Mouse (Mus musculus): ENCODE data around the gene Psmc4. TPM values are rescaled to one million over a fixed set of nuclear protein-coding genes. Genes with fewer than 3 reads are reported as not detected.

Gene Psmc4
- total RNA-seq, 1 experiment: 287 TPM

DNA sequence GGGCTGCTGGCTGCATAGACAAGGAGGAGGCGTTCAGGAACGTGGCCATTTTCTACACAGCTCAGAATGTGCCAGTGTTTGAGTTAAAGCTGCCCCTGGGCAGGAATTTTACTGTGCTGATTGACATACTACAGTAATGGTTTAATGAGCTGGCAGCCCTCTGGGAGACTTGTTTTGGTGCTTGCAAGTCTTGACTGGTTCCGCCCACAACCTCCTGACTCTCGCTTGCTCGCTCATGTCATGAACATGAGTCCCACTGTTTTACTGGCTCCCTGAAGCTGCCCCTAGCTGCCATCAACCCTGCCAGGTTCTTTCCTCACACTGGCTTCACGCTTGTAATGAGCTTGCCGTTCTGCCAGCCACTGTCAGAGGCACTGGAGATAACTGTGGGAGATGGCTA lies 34.3 kb upstream of the Psmc4 start:
- in situ Hi-C loops (cut with MboI; ENCODE audit: low sequenced_read_pairs in 2 of 2, unreplicated experiment in 2 of 2): no loop called here

DNA sequence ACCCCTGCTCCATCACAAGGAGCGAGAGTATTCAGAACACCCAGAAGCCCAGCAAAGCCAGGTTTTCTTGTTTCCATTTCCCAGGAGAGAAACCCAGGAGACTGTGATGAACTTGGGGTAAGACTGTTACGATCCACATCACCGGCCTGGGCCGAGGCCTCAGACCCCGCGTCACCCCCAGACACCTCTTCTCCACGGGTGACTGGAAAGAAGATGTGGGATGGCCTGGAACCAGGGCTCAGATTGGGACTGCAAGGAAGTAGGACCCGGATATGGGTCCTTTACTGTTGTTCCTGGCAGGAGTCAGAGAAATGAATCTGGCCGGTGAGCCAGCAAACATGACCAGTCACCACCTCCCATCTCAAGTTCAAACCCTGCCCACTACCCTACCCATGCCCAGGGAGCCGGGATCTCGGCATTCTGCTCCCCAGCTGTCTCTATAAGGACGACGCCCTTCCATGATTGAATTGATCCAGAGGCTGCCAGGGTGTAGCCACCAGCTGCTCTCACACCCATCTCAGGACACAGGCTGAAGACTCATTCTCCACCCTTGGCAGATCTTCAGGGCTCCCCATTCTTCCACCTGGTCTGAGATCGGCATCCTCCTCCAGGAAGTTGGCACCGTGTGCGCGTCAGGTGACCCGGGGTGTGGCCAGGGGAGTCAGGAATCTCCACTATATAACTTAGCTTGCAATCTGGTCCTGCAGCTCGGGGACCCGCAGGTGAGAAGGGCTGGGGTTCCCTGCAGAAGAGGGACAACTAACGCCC lies 20.8 kb upstream of the Psmc4 start, which contains the start of gene Fcgbp:
Gene Fcgbp, plus strand, starts transcription at position 706 of the 768 bp plus-strand sequence.
- TF ChIP-seq ZNF384 (IDR thresholded peaks at IDR 0.05; ENCODE audit: low read depth, low read length): no peak
- TF ChIP-seq HCFC1 (IDR thresholded peaks at IDR 0.05; ENCODE audit: borderline replicate concordance, insufficient read depth, low read length): no peak
- TF ChIP-seq ZC3H11A (IDR thresholded peaks at IDR 0.05; ENCODE audit: borderline replicate concordance, low read depth, low read length): no peak
- TF ChIP-seq CHD2 (IDR thresholded peaks at IDR 0.05; ENCODE audit: low read depth, low read length): no peak
- TF ChIP-seq MAFK (IDR thresholded peaks at IDR 0.05; ENCODE audit: insufficient read depth, low read depth, low read length): no peak
- H3K4me1 ChIP-seq (ENCODE audit: control insufficient read depth in 2 of 2, insufficient read depth in 2 of 2, low read length in 2 of 2, poor library complexity in 1 of 2): no peaks in the 10 kb centered on the region
- H3K9ac ChIP-seq (ENCODE audit: insufficient read depth, low read depth, low read length, poor library complexity, severe bottlenecking): no peak within 1 kb of the TSS
- no peaks in the 10 kb centered on the region for H3K36me3 ChIP-seq (ENCODE audit: control insufficient read depth, insufficient read depth, low read length, poor library complexity, severe bottlenecking)
- H3K9me3 ChIP-seq (ENCODE audit: control insufficient read depth, insufficient read depth, low read depth, low read length): no peaks in the 10 kb centered on the region
- H3K4me3 ChIP-seq (ENCODE audit: insufficient read depth in 1 of 2, low read depth in 1 of 2, low read length in 2 of 2, poor library complexity in 1 of 2, severe bottlenecking in 1 of 2): no peak within 1 kb of the TSS
- H3K27ac ChIP-seq (ENCODE audit: insufficient read depth, low read depth, low read length, poor library complexity, severe bottlenecking): no peak within 1 kb of the TSS
- no peak for DNase-seq (ENCODE audit: low read depth, low spot score)
- in situ Hi-C loops (cut with MboI; ENCODE audit: low sequenced_read_pairs in 2 of 2, unreplicated experiment in 2 of 2): no loop called here

More for the DNA sequence above, 34.3 kb upstream of the Psmc4 start:
- DNase-seq (ENCODE audit: low read depth, low spot score): no peak
- Histone ChIP-seq H3K9ac (ENCODE audit: insufficient read depth, low read depth, low read length, poor library complexity, severe bottlenecking) (no peak overlapping the region), H3K27ac (ENCODE audit: insufficient read depth, low read depth, low read length, poor library complexity, severe bottlenecking) (no peak overlapping the region), H3K4me3 (ENCODE audit: insufficient read depth in 1 of 2, low read depth in 1 of 2, low read length in 2 of 2, poor library complexity in 1 of 2, severe bottlenecking in 1 of 2) (no peak overlapping the region), H3K4me1 (ENCODE audit: control insufficient read depth in 2 of 2, insufficient read depth in 2 of 2, low read length in 2 of 2, poor library complexity in 1 of 2) (no peaks in the 10 kb centered on the region), H3K36me3 (ENCODE audit: control insufficient read depth, insufficient read depth, low read length, poor library complexity, severe bottlenecking) (no peaks in the 10 kb centered on the region), H3K9me3 (ENCODE audit: control insufficient read depth, insufficient read depth, low read depth, low read length) (no peaks in the 10 kb centered on the region)
- TF ChIP-seq CHD2 (IDR thresholded peaks at IDR 0.05; ENCODE audit: low read depth, low read length) (no peak), ZNF384 (IDR thresholded peaks at IDR 0.05; ENCODE audit: low read depth, low read length) (no peak), MAFK (IDR thresholded peaks at IDR 0.05; ENCODE audit: insufficient read depth, low read depth, low read length) (no peak), HCFC1 (IDR thresholded peaks at IDR 0.05; ENCODE audit: borderline replicate concordance, insufficient read depth, low read length) (no peak), ZC3H11A (IDR thresholded peaks at IDR 0.05; ENCODE audit: borderline replicate concordance, low read depth, low read length) (no peak)

DNA sequence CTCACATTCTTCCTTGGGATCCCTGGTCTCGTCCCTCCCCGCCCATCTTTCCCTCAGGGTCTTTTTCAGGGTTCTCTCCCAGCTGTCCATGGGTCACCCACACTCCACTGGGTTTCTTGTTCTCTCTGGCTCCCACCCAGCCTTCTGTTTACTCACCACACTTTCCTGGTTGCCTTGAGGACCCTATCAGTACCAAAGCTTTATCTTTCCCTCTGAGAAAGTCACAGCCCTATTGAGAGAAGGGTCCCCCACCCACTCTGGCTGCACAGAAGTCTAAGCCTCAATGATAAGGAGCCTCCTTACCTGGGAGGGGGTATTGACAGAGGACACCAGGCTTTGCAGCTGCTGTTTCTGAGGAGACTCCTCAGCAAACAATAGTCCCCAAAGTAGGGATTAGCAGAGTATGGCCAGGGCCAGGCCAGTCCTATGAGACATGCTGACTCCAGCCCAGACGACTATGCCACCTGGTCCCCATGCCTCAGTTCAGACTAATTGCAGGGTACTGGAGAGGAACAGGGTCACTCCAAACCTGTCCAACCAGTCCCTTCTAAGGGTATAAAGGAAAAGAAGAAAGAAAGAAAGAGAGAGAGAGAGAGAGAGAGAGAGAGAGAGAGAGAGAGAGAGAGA lies 19.8 kb upstream of the Psmc4 start:
- no peaks in the 10 kb centered on the region for H3K9me3 ChIP-seq (ENCODE audit: control insufficient read depth, insufficient read depth, low read depth, low read length)
- no peak overlapping the region for H3K9ac ChIP-seq (ENCODE audit: insufficient read depth, low read depth, low read length, poor library complexity, severe bottlenecking)
- DNase-seq (ENCODE audit: low read depth, low spot score): no peak
- peak overlapping the region; percentile 36; the same call in 1 of the 2 replicates for H3K27ac ChIP-seq (ENCODE audit: insufficient read depth, low read depth, low read length, poor library complexity, severe bottlenecking)
- H3K4me1 ChIP-seq (ENCODE audit: control insufficient read depth in 2 of 2, insufficient read depth in 2 of 2, low read length in 2 of 2, poor library complexity in 1 of 2): no peaks in the 10 kb centered on the region
- H3K4me3 ChIP-seq (ENCODE audit: insufficient read depth in 1 of 2, low read depth in 1 of 2, low read length in 2 of 2, poor library complexity in 1 of 2, severe bottlenecking in 1 of 2): no peak overlapping the region
- no peaks in the 10 kb centered on the region for H3K36me3 ChIP-seq (ENCODE audit: control insufficient read depth, insufficient read depth, low read length, poor library complexity, severe bottlenecking)
- in situ Hi-C loops (cut with MboI; ENCODE audit: low sequenced_read_pairs in 2 of 2, unreplicated experiment in 2 of 2): no loop called here
- TF ChIP-seq HCFC1 (IDR thresholded peaks at IDR 0.05; ENCODE audit: borderline replicate concordance, insufficient read depth, low read length) (no peak), ZNF384 (IDR thresholded peaks at IDR 0.05; ENCODE audit: low read depth, low read length) (no peak), CHD2 (IDR thresholded peaks at IDR 0.05; ENCODE audit: low read depth, low read length) (no peak), MAFK (IDR thresholded peaks at IDR 0.05; ENCODE audit: insufficient read depth, low read depth, low read length) (no peak), ZC3H11A (IDR thresholded peaks at IDR 0.05; ENCODE audit: borderline replicate concordance, low read depth, low read length) (no peak)

DNA sequence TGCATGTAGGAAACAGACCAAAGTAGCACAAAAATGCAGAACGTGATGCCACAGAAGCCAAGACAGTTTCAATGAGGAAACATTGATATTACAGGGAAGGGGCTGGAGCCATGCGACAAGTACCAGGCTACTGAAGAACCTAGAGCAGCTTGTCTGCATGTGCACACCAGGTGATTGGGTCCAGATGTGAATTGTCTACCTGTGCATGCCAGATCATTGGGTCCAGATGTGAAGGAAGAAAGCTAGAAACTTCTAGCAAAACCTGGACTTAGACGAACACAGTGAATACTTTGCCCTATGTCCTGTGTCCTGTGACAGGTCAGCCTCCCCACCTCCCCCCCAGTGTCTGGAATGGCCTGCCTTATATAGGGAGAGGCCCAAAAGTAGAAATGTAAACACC lies 18.8 kb upstream of the Psmc4 start:
- DNase-seq (ENCODE audit: low read depth, low spot score): no peak
- Histone ChIP-seq H3K27ac (ENCODE audit: insufficient read depth, low read depth, low read length, poor library complexity, severe bottlenecking) (no peak overlapping the region), H3K9ac (ENCODE audit: insufficient read depth, low read depth, low read length, poor library complexity, severe bottlenecking) (no peak overlapping the region), H3K9me3 (ENCODE audit: control insufficient read depth, insufficient read depth, low read depth, low read length) (no peaks in the 10 kb centered on the region), H3K36me3 (ENCODE audit: control insufficient read depth, insufficient read depth, low read length, poor library complexity, severe bottlenecking) (no peaks in the 10 kb centered on the region), H3K4me1 (ENCODE audit: control insufficient read depth in 2 of 2, insufficient read depth in 2 of 2, low read length in 2 of 2, poor library complexity in 1 of 2) (no peaks in the 10 kb centered on the region), H3K4me3 (ENCODE audit: insufficient read depth in 1 of 2, low read depth in 1 of 2, low read length in 2 of 2, poor library complexity in 1 of 2, severe bottlenecking in 1 of 2) (no peak overlapping the region)
- in situ Hi-C loops (cut with MboI; ENCODE audit: low sequenced_read_pairs in 2 of 2, unreplicated experiment in 2 of 2): no loop called here
- TF ChIP-seq HCFC1 (IDR thresholded peaks at IDR 0.05; ENCODE audit: borderline replicate concordance, insufficient read depth, low read length): no peak
- TF ChIP-seq ZNF384 (IDR thresholded peaks at IDR 0.05; ENCODE audit: low read depth, low read length): no peak
- no peak for TF ChIP-seq ZC3H11A (IDR thresholded peaks at IDR 0.05; ENCODE audit: borderline replicate concordance, low read depth, low read length)
